Mouse (Mus musculus): ENCODE measurements around the gene Scn4b.

- no peak for TF ChIP-seq EP300 (optimal IDR thresholded peaks at IDR 0.05)
- TF ChIP-seq CTCF (IDR thresholded peaks at IDR 0.05; ENCODE audit: low read depth), result no peak
These were observed 59.4 kb downstream of the Scn4b start for GRCm38 (mm10) chr9:45197549-45197948.

Measured in stomach, postnatal 0 days (tissue).